ENCODE assay signal across 20 mouse cellular contexts in the genomic region with DNA sequence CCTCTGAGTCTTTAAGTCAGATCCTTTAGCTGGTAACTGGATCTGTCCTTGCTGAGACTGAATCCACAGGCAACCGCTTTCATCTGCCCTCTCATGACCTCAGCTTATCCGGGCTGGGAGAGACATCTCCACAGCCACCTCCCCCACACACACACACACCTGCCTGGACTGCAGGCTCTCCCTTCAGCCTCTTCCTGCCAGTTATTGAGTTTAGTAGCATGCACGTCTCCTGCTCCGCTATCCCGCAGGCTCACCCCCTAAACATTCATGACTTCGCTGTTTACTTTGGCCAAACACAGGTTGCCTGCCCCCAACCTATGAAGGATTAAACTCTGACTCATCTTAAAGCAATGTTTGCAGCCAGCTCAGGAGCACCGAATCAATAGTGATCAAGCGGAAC. TPM values are rescaled to one million over a fixed set of nuclear protein-coding genes. Genes with fewer than 3 reads are reported as not detected.
DNase-seq lines count a peak whose midpoint lies in the region; ATAC-seq lines count a peak whose summit lies in the region.
"Had no signal": no experiment of that assay in that cellular context is flagged by ENCODE, and none has a peak within 500 bp of the region (broad histone marks: within the 10 kb centered on the region; RNA-seq: fewer than 3 reads in every experiment).

No protein-coding gene starts in this region.

- ATAC-seq in liver, embryonic 12.5 days, result peak; percentile 49; the same call in 1 of the 2 replicates

- no peak overlapping the region for H3K4me2 ChIP-seq in liver, embryonic 12.5 days
- H3K4me2 ChIP-seq: embryonic facial prominence, embryonic 15.5 days; heart, embryonic 12.5 days; hindbrain, embryonic 15.5 days; lung, embryonic 14.5 days; midbrain, embryonic 11.5 days; neural tube, embryonic 12.5 days had no signal

- no peak overlapping the region for H3K9ac ChIP-seq in liver, embryonic 12.5 days
- H3K9ac ChIP-seq: embryonic facial prominence, embryonic 15.5 days; heart, embryonic 12.5 days; hindbrain, embryonic 15.5 days; lung, embryonic 14.5 days; neural tube, embryonic 12.5 days had no signal

- H3K4me3 ChIP-seq in liver, embryonic 12.5 days, result no peak overlapping the region
- H3K4me3 ChIP-seq: embryonic facial prominence, embryonic 15.5 days; heart, embryonic 12.5 days; hindbrain, embryonic 15.5 days; layer of hippocampus, adult 2 months; left cerebral cortex, adult 2 months; neural tube, embryonic 12.5 days had no signal

- 66% methylated on average over 8 of the region's 8 CpGs for WGBS in liver, embryonic 12.5 days (ENCODE audit: insufficient replicate concordance)

- H3K9me3 ChIP-seq in liver, embryonic 12.5 days (replicated peaks), result no peaks in the 10 kb centered on the region
- H3K9me3 ChIP-seq: embryonic facial prominence, embryonic 15.5 days; heart, embryonic 12.5 days; hindbrain, embryonic 15.5 days; neural tube, embryonic 12.5 days had no signal

- H3K27me3 ChIP-seq in liver, embryonic 12.5 days (replicated peaks), result no peaks in the 10 kb centered on the region
- H3K27me3 ChIP-seq: embryonic facial prominence, embryonic 15.5 days; heart, embryonic 12.5 days; hindbrain, embryonic 15.5 days; neural tube, embryonic 12.5 days had no signal

- H3K27ac ChIP-seq in liver, embryonic 12.5 days, result no peak overlapping the region
- H3K27ac ChIP-seq: embryonic facial prominence, embryonic 15.5 days; hindbrain, embryonic 15.5 days; layer of hippocampus, adult 2 months; left cerebral cortex, adult 2 months; neural tube, embryonic 12.5 days had no signal

- DNase-seq in embryo, embryonic 10 days (ENCODE audit: low spot score), result peak; percentile 35
- no peak for DNase-seq in embryo, embryonic 10.5 days (ENCODE audit: low spot score)
- peak; percentile 13 for DNase-seq in retina, adult 2 months (ENCODE audit: low read depth, low spot score)
- no peak for DNase-seq in retina, embryonic 14.5 days (ENCODE audit: low spot score)
- no peak for DNase-seq in frontal cortex, adult 2 months (ENCODE audit: extremely low spot score in 1 of 2, low spot score in 1 of 2)
- DNase-seq in urinary bladder, adult 18-20 months (ENCODE audit: low spot score in 2 of 2), result no peak
- DNase-seq in spleen, postnatal 36 days (ENCODE audit: low spot score in 2 of 2), result no peak
- DNase-seq: kidney, adult 18-20 months; lung, embryonic 14.5 days; lung, postnatal 4 days; right cerebral cortex, postnatal 25 days; thymus, postnatal 25 days had no signal

- H3K36me3 ChIP-seq in liver, embryonic 12.5 days, result peaks cover 12% of the 10 kb centered on the region
- H3K36me3 ChIP-seq: heart, embryonic 12.5 days; hindbrain, embryonic 15.5 days; neural tube, embryonic 12.5 days had no signal

- peaks cover 10% of the 10 kb centered on the region; the same call in 1 of the 2 replicates for H3K4me1 ChIP-seq in liver, embryonic 12.5 days
- H3K4me1 ChIP-seq: embryonic facial prominence, embryonic 15.5 days; hindbrain, embryonic 15.5 days; neural tube, embryonic 12.5 days had no signal

RNA-seq across cellular contexts. Expression of gene Cdadc1, which starts 45.8 kb away (rescaled TPM):
- 20.2 and 23.1 TPM in 2 replicates for polyA plus RNA-seq in liver, embryonic 12.5 days (2016; fragmentation: Nextera tagmentation; extraction: Ambion mirVana)
- polyA plus RNA-seq in frontal cortex, adult 2 months (2012; rRNA removed), result 30.5 and 31.5 TPM in 2 replicates

Comparison
In these comparisons a context has a peak if more than half of its experiments do, and no peak if none do; other contexts are left out.
1. DNase-seq: peak in embryo, embryonic 10 days (single experiment) and retina, adult 2 months (single experiment); none in embryo, embryonic 10.5 days (single experiment), retina, embryonic 14.5 days (single experiment), frontal cortex, adult 2 months (0 of 2), urinary bladder, adult 18-20 months (0 of 2) and spleen, postnatal 36 days (0 of 2).